Mouse (Mus musculus): ENCODE results near the gene Ghr.
A peak's percentile ranks its signal among the peaks of the same experiment; 100 is the strongest.

The Ghr gene

DNA sequence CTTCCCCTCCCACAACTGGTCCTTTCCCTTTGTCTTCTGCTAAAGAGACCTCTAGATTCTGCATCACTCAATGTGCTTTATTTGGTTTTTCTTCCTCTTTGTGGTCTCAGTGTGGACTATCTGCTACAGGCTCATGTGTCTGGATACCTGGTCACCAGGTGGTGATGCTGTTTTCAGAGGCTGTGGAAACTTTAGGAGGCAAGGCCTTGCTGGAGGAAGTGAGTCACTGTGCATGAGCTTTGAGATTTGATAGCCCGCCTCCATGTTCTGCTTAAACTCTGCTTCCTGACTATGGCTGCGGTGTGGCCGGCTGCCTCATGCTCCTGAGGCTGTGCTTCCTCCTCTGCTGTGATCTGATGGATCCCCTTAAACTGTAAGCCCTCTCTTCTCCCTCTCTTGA, 292.9 kb downstream of the Ghr start:
- DNase-seq (ENCODE audit: low spot score): no peak

GRCm38 (mm10) chr15:3286032-3286431, 297.3 kb downstream of the Ghr start:
- no peak for DNase-seq (ENCODE audit: low spot score)

GRCm38 (mm10) chr15:3281737-3282136, 301.6 kb downstream of the Ghr start:
- DNase-seq (ENCODE audit: low spot score): no peak

- DNase-seq (ENCODE audit: low spot score): no peak
Observed at GRCm38 (mm10) chr15:3281216-3281615, 302.1 kb downstream of the Ghr start.

GRCm38 (mm10) chr15:3279242-3279641, 304.1 kb downstream of the Ghr start:
- no peak for DNase-seq (ENCODE audit: low spot score)

DNA sequence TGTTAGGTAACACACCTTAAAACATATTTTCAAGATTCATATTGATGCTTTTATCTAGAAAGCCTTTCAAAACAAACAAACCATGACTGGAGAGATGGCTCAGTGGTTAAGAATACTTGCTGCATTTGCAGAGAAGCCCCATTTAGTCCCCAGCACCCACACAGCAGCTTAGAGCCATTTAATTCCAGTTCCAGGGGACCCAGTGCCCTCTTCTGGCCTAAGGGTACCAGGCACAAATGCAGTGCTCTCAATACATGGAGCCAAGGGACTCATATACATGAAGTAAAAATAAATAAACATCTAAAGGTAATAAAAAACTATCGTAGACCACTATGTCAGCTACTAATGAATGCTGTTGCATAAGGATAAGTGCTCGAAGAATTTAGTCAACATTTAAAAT, 305.9 kb downstream of the Ghr start:
- no peak for DNase-seq (ENCODE audit: low spot score)

GRCm38 (mm10) chr15:3273191-3273590, 310.1 kb downstream of the Ghr start:
- no peak for DNase-seq (ENCODE audit: low spot score)

GRCm38 (mm10) chr15:3271216-3271615, 312.1 kb downstream of the Ghr start:
- peak; percentile 24 for DNase-seq (ENCODE audit: low spot score)

DNA sequence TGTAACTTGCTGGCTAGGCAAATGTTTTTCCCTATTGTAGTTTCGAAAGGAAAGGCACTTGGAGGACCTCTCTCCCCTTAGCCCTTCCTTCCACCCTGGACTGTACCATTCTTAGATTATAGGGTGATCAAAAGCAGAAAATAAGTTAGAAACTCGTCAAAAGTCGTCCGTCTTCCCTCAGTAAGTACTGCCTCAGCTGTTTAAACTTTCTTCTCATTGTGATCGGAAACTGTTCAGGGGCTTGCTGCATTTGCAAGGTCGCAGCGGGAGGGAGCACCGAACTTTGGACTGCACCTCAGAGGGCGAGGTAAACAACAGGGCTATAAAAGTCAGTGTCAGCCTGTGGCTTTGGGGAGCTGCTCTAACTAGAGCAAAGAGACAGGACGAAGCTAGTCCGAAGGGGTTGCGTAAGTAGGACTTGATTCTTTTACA, 312.6 kb downstream of the Ghr start:
- peak; percentile 73 for DNase-seq (ENCODE audit: low spot score)

- DNase-seq (ENCODE audit: low spot score): no peak
Observed at GRCm38 (mm10) chr15:3269996-3270645, 313.2 kb downstream of the Ghr start.

DNA sequence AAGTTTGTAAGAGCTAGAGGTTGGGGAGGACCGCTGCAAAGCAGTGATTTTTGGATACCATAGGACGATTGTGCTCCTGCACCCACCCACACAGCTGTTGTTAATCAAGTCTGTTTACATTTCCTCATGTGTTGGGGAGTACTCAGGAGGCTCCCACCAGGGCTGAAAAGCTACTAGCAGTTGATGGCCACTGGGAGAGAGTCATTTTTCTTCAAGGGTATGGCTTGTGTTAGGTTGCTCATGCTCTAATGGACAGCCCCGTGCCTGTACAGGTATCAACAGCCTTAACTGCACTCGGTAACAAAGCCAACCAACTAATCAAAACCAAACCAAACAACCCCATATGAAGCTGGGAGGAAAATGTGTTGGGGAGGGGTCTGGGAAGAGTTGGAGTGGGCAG, 313.8 kb downstream of the Ghr start:
- no peak for DNase-seq (ENCODE audit: low spot score)

- no peak for DNase-seq (ENCODE audit: low spot score)
Observed at GRCm38 (mm10) chr15:3268247-3268646, 315.0 kb downstream of the Ghr start, which contains the start of gene Selenop. Selenop (plus strand) TSS chr15:3268547.

Measured in ovary, postnatal 36 days (tissue).